Mouse (Mus musculus): Measurements from ENCODE around the gene Ncam1. TPM values are rescaled to one million over a fixed set of nuclear protein-coding genes. Genes with fewer than 3 reads are reported as not detected.

Gene Ncam1
- polyA plus RNA-seq, 1 experiment from 2014 or later = 217 TPM

DNA sequence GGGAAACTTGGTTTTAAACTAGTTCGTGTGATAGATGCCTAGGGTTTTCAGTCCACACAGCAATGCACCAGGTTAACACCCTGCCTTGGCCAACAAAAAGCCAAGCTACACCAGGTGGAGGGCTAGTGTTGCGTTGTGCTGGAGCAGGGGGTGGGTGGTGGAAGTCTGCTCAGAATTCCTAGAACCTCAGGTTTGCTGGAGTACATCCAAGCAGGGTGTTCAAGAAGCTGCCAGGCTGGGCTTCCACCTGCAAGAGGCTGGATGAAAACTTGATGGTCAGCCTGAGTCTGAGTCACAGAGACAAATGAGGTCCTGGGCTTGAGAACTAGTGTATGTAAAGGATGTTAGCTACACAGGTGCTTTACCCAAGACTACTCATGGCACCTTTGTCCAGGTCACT lies 166.1 kb downstream of the Ncam1 start:
- ATAC-seq = no peak
- H3K4me1 ChIP-seq = peaks cover 19% of the 10 kb centered on the region
- no peaks in the 10 kb centered on the region for H3K9me3 ChIP-seq (replicated peaks)
- H3K9ac ChIP-seq = no peak overlapping the region
- H3K27ac ChIP-seq = no peak overlapping the region
- no peaks in the 10 kb centered on the region for H3K36me3 ChIP-seq (ENCODE audit: poor library complexity, severe bottlenecking)
- WGBS = 92% methylated on average over 2 of the region's 2 CpGs
- H3K4me2 ChIP-seq = no peak overlapping the region
- no peak overlapping the region for H3K4me3 ChIP-seq
- no peaks in the 10 kb centered on the region for H3K27me3 ChIP-seq

DNA sequence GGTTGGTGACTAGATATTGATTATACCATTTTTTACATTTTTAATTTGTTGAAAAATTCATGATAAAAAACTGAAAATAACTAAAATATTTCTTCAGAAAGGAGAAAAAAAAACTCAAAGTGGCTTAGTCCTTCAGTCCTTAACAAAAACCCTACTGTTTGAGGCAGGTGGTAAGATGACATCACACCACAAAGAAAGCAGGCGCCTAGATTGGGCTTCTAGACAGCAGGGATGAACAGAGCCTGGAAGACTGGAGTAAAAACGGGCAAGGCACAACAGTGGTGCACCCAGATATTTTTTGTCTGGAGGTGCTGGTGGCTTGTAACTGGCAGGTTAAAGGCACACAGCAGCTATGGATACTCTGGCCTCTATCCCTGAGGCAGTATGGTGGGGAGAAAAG lies 168.4 kb downstream of the Ncam1 start:
- Histone ChIP-seq H3K4me3 (no peak overlapping the region), H3K36me3 (ENCODE audit: poor library complexity, severe bottlenecking) (no peaks in the 10 kb centered on the region), H3K9ac (no peak overlapping the region), H3K4me1 (peaks cover 5% of the 10 kb centered on the region), H3K9me3 (replicated peaks) (no peaks in the 10 kb centered on the region), H3K4me2 (no peak overlapping the region), H3K27ac (no peak overlapping the region), H3K27me3 (no peaks in the 10 kb centered on the region)
- no peak for ATAC-seq
- whole genome bisulfite sequencing = 63% methylated on average over 2 of the region's 2 CpGs

DNA sequence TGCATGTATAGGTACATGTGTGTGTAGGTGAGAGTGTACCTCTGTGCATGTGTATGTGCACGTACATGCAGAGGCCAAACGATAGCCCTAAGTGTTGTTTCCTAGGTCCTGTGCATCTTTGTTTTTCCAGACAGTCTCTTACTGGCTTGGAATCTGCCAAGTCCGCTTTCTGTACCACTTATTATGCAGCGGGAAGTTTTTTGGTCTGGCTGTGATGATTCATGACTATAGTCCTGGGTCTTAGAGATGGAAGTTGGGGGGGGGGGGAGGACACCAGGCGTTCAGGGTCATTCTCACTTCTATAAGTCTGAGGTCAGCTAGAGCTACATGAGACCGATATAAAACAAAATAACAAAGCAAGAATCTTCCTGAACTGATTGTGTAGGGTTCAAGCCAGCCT lies 173.8 kb downstream of the Ncam1 start:
- Histone ChIP-seq H3K4me1 (peaks cover 43% of the 10 kb centered on the region), H3K36me3 (ENCODE audit: poor library complexity, severe bottlenecking) (0 out of 2 replicates have a peak, but pooled peaks cover 2% of the 10 kb centered on the region), H3K9me3 (replicated peaks) (no peaks in the 10 kb centered on the region), H3K4me2 (no peak overlapping the region), H3K4me3 (no peak overlapping the region), H3K9ac (no peak overlapping the region), H3K27ac (peak overlapping the region; percentile 72; the same call in 1 of the 2 replicates), H3K27me3 (no peaks in the 10 kb centered on the region)
- WGBS = 77% methylated on average over 6 of the region's 6 CpGs
- 0 out of 2 replicates have a peak, but pooled peaks have one; percentile 14 for ATAC-seq

DNA sequence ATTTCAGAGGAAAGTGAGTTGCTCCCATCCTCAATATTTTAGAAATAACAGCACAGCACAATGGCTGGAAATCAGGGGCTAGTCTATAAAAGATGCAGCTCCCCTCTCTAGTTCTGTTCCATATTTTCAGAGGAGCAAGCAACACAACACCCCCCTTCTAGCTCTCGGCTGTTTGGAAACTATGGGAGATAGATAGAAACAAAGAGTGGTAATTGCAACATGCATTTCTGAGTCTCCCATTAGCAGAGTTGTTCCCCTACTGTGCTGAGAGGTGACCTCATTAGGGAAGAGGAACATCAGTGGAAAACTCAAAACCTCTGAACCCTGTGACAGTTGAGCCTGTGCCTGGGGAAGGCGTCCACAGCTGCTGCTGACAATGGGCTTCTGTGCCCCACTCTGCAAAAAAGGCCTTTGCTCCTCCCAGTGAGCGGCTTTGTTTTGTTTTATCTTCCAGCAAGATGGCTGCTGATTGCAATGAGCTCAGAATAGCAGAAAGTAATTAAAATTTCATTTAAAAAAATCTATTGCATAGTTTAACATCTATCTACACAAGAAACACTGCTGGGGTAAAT lies 174.7 kb downstream of the Ncam1 start:
- H3K4me3 ChIP-seq = no peak overlapping the region
- H3K9me3 ChIP-seq (replicated peaks) = no peaks in the 10 kb centered on the region
- 0 out of 2 replicates have a peak overlapping the region, but pooled peaks have one; percentile 3 for H3K4me2 ChIP-seq
- peaks cover 43% of the 10 kb centered on the region for H3K4me1 ChIP-seq
- no peak overlapping the region for H3K9ac ChIP-seq
- WGBS = 11% methylated on average over 3 of the region's 3 CpGs
- H3K27ac ChIP-seq = peak overlapping the region; percentile 72
- peak; percentile 69 for ATAC-seq
- 0 out of 2 replicates have a peak, but pooled peaks cover 2% of the 10 kb centered on the region for H3K36me3 ChIP-seq (ENCODE audit: poor library complexity, severe bottlenecking)
- H3K27me3 ChIP-seq = no peaks in the 10 kb centered on the region

DNA sequence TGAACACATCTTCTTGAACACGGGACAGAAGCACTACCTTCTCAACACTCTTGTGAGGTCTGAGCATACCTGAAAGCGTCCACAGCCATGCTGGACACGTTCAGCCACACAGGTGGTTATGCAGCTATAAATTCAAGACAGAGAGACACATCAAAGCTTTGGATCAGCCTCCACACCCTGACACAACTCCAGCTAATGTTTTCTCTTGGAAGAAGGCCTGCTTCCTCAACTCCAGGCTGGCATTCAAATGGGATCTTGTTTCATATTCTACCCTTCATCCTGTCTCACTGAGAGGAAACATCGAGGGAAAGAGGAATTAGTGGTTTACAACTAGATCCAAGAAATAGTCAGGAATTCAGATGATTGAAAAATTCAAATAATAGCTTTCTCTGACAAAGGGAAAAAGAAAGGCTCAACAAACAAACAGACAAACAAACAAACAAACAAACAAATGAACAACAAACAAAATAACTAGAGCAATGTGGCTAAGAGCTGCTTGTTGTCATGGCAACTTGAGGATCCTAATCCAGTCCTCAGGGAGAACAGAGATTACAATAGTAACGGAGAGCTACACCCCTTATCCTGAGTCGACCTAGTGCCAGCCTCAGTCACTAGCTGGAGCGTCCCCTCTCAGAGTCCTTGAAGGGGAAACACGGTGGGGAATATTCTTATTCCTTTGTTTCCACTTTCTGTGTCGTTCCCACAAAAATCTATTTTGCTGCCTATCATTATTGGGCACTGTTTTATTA lies 175.6 kb downstream of the Ncam1 start:
- no peaks in the 10 kb centered on the region for H3K27me3 ChIP-seq
- H3K4me2 ChIP-seq = no peak overlapping the region
- no peak overlapping the region for H3K4me3 ChIP-seq
- H3K9ac ChIP-seq = no peak overlapping the region
- WGBS = 47% methylated on average over 9 of the region's 9 CpGs
- no peaks in the 10 kb centered on the region for H3K9me3 ChIP-seq (replicated peaks)
- peaks cover 43% of the 10 kb centered on the region for H3K4me1 ChIP-seq
- H3K36me3 ChIP-seq (ENCODE audit: poor library complexity, severe bottlenecking) = 0 out of 2 replicates have a peak, but pooled peaks cover 2% of the 10 kb centered on the region
- ATAC-seq = no peak
- no peak overlapping the region for H3K27ac ChIP-seq

DNA sequence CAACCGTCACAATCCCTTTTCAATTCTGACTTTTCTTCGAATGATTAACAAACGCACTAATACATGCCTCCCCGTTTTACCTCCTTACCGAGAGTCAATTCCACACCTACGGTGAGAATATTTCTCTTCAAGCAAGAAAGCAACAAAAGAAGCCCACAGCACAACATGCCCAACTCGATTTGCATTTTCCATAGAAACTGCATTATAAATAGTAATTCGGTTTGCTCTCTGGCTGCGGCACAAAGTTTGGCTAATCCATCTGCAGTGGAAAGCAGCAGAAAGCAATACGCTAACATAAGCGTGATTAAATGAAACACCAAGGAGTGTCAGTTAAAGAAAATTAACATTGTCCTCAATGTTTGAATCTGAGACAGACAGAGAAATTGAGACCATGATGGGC lies 177.0 kb downstream of the Ncam1 start:
- Histone ChIP-seq H3K27ac (peak overlapping the region; percentile 35; the same call in 1 of the 2 replicates), H3K36me3 (ENCODE audit: poor library complexity, severe bottlenecking) (0 out of 2 replicates have a peak, but pooled peaks cover 2% of the 10 kb centered on the region), H3K4me1 (peaks cover 46% of the 10 kb centered on the region), H3K4me2 (no peak overlapping the region), H3K4me3 (no peak overlapping the region), H3K9me3 (replicated peaks) (no peaks in the 10 kb centered on the region), H3K27me3 (no peaks in the 10 kb centered on the region), H3K9ac (no peak overlapping the region)
- WGBS = 71% methylated on average over 11 of the region's 11 CpGs
- no peak for ATAC-seq

DNA sequence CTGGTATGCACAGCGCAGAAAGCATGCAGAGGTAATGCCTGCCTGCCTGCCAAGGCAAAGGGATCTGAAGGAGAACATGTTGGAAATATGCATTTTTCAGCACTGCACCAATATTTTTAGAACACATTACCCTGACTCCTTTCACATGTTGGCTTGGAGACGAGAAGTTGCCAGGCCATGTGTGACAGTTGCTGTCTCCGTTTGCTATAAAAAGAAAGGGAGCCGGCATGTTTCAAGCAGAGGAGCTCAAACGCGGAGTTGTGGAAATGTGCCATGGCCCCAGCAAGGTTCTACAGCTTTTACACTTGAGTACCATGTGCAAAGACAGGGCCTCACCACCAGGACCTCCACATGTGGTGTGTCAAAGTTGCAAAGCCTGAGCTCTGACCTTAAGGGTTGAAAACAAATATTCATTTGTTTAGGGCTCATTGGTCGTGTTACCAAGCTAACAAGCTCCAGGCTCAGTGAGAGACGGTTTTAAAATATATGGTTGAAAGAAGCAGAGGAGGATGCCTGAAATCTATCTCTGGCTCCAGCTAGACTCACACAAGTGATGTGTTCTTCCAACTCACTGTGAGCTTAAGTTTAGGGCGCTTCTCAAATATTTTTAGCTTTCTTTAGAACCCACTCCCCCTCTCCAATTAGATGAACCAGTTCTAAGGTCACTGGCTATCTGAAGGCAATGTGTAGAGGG lies 179.9 kb downstream of the Ncam1 start:
- no peak; the same call in 1 of the 2 replicates for ATAC-seq
- no peaks in the 10 kb centered on the region for H3K9me3 ChIP-seq (replicated peaks)
- 88% methylated on average over 9 of the region's 9 CpGs for WGBS
- H3K4me1 ChIP-seq = peaks cover 33% of the 10 kb centered on the region
- H3K27ac ChIP-seq = no peak overlapping the region
- H3K36me3 ChIP-seq (ENCODE audit: poor library complexity, severe bottlenecking) = 0 out of 2 replicates have a peak, but pooled peaks cover 2% of the 10 kb centered on the region
- no peak overlapping the region for H3K4me3 ChIP-seq
- no peak overlapping the region for H3K4me2 ChIP-seq
- H3K27me3 ChIP-seq = no peaks in the 10 kb centered on the region
- no peak overlapping the region for H3K9ac ChIP-seq

DNA sequence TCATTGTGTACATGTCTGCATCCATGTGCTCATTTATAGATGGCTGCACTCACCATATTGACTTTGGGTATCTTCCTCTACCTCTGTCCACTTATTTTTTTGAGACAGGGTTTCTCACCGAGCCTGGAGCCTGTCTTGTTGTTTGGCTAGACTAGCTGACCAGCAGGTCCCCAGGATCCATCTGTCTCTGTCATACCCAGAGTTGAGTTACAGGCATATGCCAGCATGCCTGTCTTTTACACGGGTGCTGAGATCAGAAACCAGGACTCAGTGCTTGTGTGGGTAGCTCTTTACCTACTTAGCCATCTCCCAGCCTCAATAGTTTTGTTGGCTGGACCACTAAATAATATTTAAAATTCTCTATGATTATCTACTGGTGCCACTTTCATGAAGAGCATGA lies 180.5 kb downstream of the Ncam1 start:
- H3K4me1 ChIP-seq = peaks cover 27% of the 10 kb centered on the region
- ATAC-seq = no peak
- H3K4me2 ChIP-seq = no peak overlapping the region
- H3K36me3 ChIP-seq (ENCODE audit: poor library complexity, severe bottlenecking) = 0 out of 2 replicates have a peak, but pooled peaks cover 2% of the 10 kb centered on the region
- H3K27me3 ChIP-seq = no peaks in the 10 kb centered on the region
- no peak overlapping the region for H3K4me3 ChIP-seq
- no peaks in the 10 kb centered on the region for H3K9me3 ChIP-seq (replicated peaks)
- no peak overlapping the region for H3K27ac ChIP-seq
- WGBS = 95% methylated on average over 2 of the region's 2 CpGs
- H3K9ac ChIP-seq = no peak overlapping the region

DNA sequence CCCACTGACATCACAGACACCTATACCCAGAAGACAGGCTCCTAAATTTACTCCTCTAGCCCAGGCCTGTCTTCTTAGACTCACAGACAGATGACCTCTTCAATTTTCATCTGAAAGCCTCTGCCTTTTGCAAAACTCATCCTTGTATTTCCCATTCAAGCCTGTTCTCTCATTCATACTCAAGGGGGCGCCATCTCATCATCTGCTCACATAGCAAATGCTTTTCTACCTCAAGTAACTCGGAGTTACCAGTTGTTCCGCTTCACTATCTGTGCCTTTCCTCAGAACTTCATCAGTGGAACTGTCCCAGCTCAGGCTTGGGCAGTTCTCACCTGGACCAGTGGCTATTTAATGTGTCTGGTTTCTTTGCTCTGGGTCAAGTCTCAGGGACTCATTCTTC lies 181.5 kb downstream of the Ncam1 start:
- Histone ChIP-seq H3K27ac (no peak overlapping the region), H3K36me3 (ENCODE audit: poor library complexity, severe bottlenecking) (no peaks in the 10 kb centered on the region), H3K9me3 (replicated peaks) (no peaks in the 10 kb centered on the region), H3K4me3 (no peak overlapping the region), H3K4me2 (no peak overlapping the region), H3K4me1 (peaks cover 17% of the 10 kb centered on the region; the same call in 1 of the 2 replicates), H3K9ac (no peak overlapping the region), H3K27me3 (no peaks in the 10 kb centered on the region)
- WGBS = 12% methylated on average over 3 of the region's 3 CpGs
- ATAC-seq = no peak

DNA sequence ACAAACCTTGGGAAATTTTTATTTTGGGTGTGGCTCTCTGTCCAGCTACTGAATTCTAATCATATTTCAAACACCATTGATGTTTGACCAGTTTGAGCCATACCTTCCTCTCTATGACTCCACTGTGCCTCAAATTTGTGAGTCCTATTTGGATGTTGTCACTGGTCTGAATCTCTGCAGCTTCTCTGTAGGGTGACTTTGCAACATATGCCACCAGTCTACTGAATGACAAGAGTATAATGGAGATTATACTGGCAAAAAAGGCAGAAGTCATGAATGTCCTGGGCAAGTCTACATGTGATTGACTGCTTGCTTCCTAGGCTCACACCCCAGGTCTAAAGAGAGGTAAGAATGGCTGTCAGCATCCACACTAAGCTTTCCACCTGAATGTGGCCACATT lies 186.3 kb downstream of the Ncam1 start:
- Histone ChIP-seq H3K27me3 (no peaks in the 10 kb centered on the region), H3K27ac (no peak overlapping the region), H3K36me3 (ENCODE audit: poor library complexity, severe bottlenecking) (no peaks in the 10 kb centered on the region)

DNA sequence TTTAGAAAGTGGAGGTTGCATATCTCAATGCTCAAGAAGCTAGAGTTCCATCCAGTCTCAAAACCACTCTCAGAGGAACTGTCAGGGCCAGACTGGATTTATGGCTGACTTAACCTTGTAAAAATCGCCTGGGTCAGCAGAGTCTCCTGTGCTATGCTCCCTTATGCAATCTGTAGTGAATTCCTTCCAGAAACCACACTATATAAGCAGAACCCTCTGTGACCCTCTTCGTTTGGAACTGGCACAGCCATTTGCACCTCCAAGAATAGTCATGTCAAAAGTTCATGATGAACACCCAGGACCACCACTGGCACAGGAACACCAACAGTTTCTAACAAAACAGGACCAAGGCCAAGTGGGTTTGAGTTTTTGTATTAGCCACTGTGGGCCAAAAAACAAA lies 190.5 kb downstream of the Ncam1 start:
- no peaks in the 10 kb centered on the region for H3K9me3 ChIP-seq (replicated peaks)
- no peak overlapping the region for H3K4me3 ChIP-seq
- H3K9ac ChIP-seq = no peak overlapping the region
- no peak for ATAC-seq
- WGBS = 75% methylated on average over 2 of the region's 2 CpGs
- H3K4me2 ChIP-seq = no peak overlapping the region
- H3K27me3 ChIP-seq = no peaks in the 10 kb centered on the region
- H3K36me3 ChIP-seq (ENCODE audit: poor library complexity, severe bottlenecking) = no peaks in the 10 kb centered on the region
- no peak overlapping the region for H3K27ac ChIP-seq
- peaks cover 24% of the 10 kb centered on the region for H3K4me1 ChIP-seq

More for the DNA sequence above, 186.3 kb downstream of the Ncam1 start:
- Histone ChIP-seq H3K4me3 (no peak overlapping the region), H3K4me1 (peaks cover 4% of the 10 kb centered on the region), H3K4me2 (no peak overlapping the region), H3K9ac (no peak overlapping the region), H3K9me3 (replicated peaks) (no peaks in the 10 kb centered on the region)
- no peak for ATAC-seq

DNA sequence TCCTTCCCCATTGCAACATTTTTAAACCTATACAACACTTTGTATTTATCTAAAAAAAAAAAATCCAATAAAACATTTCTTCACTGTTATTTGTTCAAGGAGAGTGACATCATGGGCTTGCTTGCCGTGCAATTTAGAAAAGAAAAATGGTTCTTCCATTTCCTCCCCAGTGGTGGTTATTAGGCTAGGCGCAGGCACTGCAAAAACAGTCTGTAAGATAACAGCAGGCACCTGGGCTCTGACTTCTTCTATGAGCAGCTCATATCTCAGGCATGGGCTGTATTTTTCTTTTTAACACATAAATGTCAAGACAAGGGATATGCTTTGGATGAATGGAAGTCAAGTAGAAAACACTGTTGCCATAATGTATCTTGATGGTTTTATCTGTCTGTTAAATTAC lies 192.0 kb downstream of the Ncam1 start:
- H3K4me2 ChIP-seq = peak overlapping the region; percentile 29
- 0 out of 2 replicates have a peak overlapping the region, but pooled peaks have one; percentile 0 for H3K9ac ChIP-seq
- peak; percentile 55; the same call in 1 of the 2 replicates for ATAC-seq
- peak overlapping the region; percentile 74 for H3K27ac ChIP-seq
- H3K4me1 ChIP-seq = peaks cover 24% of the 10 kb centered on the region
- H3K4me3 ChIP-seq = no peak overlapping the region
- H3K27me3 ChIP-seq = no peaks in the 10 kb centered on the region
- WGBS = 21% methylated on average over 2 of the region's 2 CpGs
- H3K9me3 ChIP-seq (replicated peaks) = no peaks in the 10 kb centered on the region
- no peaks in the 10 kb centered on the region for H3K36me3 ChIP-seq (ENCODE audit: poor library complexity, severe bottlenecking)

Measured in forebrain, embryonic 13.5 days (tissue).